9 mouse cellular contexts compared by ENCODE assay signal in genomic region chr6:125600036-125600558, GRCm38 (mm10). TPM values are rescaled to one million over a fixed set of nuclear protein-coding genes. Genes with fewer than 3 reads are reported as not detected.
DNase-seq lines count a peak whose midpoint lies in the region; ATAC-seq lines count a peak whose summit lies in the region.
"Had no signal": no experiment of that assay in that cellular context is flagged by ENCODE, and none has a peak within 500 bp of the region (broad histone marks: within the 10 kb centered on the region; RNA-seq: fewer than 3 reads in every experiment).

No protein-coding gene starts in this region.

- no peak overlapping the region for H3K27ac ChIP-seq in heart, embryonic 10.5 days
- H3K27ac ChIP-seq in forebrain, embryonic 12.5 days: no peak overlapping the region
- no peak overlapping the region for H3K27ac ChIP-seq in hindbrain, embryonic 14.5 days
- no peak overlapping the region for H3K27ac ChIP-seq in midbrain, embryonic 16.5 days (ENCODE audit: low read length)

- intact Hi-C loops in left cerebral cortex, postnatal 10 days (cut with DNase I): loop anchor here (2.0 to 10.0 kb wide), 2 partner anchors 181 to 325 kb away; no protein-coding TSS in a partner anchor

- H3K9ac ChIP-seq in forebrain, embryonic 12.5 days: no peak overlapping the region
- H3K9ac ChIP-seq in hindbrain, embryonic 14.5 days: no peak overlapping the region
- no peak overlapping the region for H3K9ac ChIP-seq in midbrain, embryonic 16.5 days (ENCODE audit: low read depth, low read length)

- DNase-seq in heart, adult 11 months: peak; percentile 96
- no peak for DNase-seq in heart, embryonic 10.5 days (ENCODE audit: low spot score)
- peak; percentile 50 for DNase-seq in c-Kit-positive CD71-positive TER-119-negative erythroid progenitor cells, embryonic 14.5 days (ENCODE audit: low read depth)
- peak; percentile 90 for DNase-seq in hindbrain, embryonic 14.5 days (ENCODE audit: low spot score)
- DNase-seq in left cerebral cortex, postnatal 10 days (ENCODE audit: extremely low spot score in 1 of 2, low spot score in 2 of 2): peak; percentile 71 to 75
- peak; percentile 42 to 49 for DNase-seq in spleen, postnatal 36 days (ENCODE audit: low spot score in 2 of 2)

- no peak overlapping the region for H3K4me2 ChIP-seq in forebrain, embryonic 12.5 days
- H3K4me2 ChIP-seq in hindbrain, embryonic 14.5 days (replicated peaks): no peak overlapping the region
- H3K4me2 ChIP-seq in midbrain, embryonic 16.5 days (ENCODE audit: low read length): no peak overlapping the region

- WGBS in heart, embryonic 10.5 days: 40% methylated on average over 9 of the region's 9 CpGs
- WGBS in forebrain, embryonic 12.5 days: 44% methylated on average over 9 of the region's 9 CpGs
- WGBS in hindbrain, embryonic 14.5 days: 40% methylated on average over 9 of the region's 9 CpGs
- WGBS in midbrain, embryonic 16.5 days: 40% methylated on average over 9 of the region's 9 CpGs

- H3K9me3 ChIP-seq in heart, embryonic 10.5 days: no peaks in the 10 kb centered on the region
- H3K9me3 ChIP-seq in forebrain, embryonic 12.5 days: no peaks in the 10 kb centered on the region
- H3K9me3 ChIP-seq in hindbrain, embryonic 14.5 days (ENCODE audit: control insufficient read depth, low read length): no peaks in the 10 kb centered on the region
- no peaks in the 10 kb centered on the region for H3K9me3 ChIP-seq in midbrain, embryonic 16.5 days (replicated peaks; ENCODE audit: control insufficient read depth, low read length, poor library complexity, severe bottlenecking)

- peak; percentile 40; the same call in 1 of the 2 replicates for ATAC-seq in forebrain, embryonic 12.5 days (ENCODE audit: low FRiP score)
- ATAC-seq in hindbrain, embryonic 14.5 days (ENCODE audit: low FRiP score): no peak; the same call in 1 of the 2 replicates
- peak; percentile 22; the same call in 1 of the 2 replicates for ATAC-seq in midbrain, embryonic 16.5 days

- peaks cover 11% of the 10 kb centered on the region; the same call in 1 of the 2 replicates for H3K27me3 ChIP-seq in heart, embryonic 10.5 days (ENCODE audit: insufficient read depth, poor library complexity, severe bottlenecking)
- H3K27me3 ChIP-seq in forebrain, embryonic 12.5 days: peaks cover 10% of the 10 kb centered on the region
- H3K27me3 ChIP-seq in hindbrain, embryonic 14.5 days (ENCODE audit: control insufficient read depth, insufficient read depth, low read length): no peaks in the 10 kb centered on the region; the same call in 1 of the 2 replicates
- H3K27me3 ChIP-seq in midbrain, embryonic 16.5 days (ENCODE audit: control insufficient read depth, insufficient read depth, low read depth, low read length): no peaks in the 10 kb centered on the region

- no peak overlapping the region for H3K4me3 ChIP-seq in heart, embryonic 10.5 days
- no peak overlapping the region for H3K4me3 ChIP-seq in forebrain, embryonic 12.5 days (replicated peaks)
- no peak overlapping the region for H3K4me3 ChIP-seq in hindbrain, embryonic 14.5 days (replicated peaks; ENCODE audit: low read length)
- no peak overlapping the region for H3K4me3 ChIP-seq in midbrain, embryonic 16.5 days (ENCODE audit: low read depth, low read length)

- no peaks in the 10 kb centered on the region for H3K36me3 ChIP-seq in heart, embryonic 10.5 days
- H3K36me3 ChIP-seq in forebrain, embryonic 12.5 days (replicated peaks): no peaks in the 10 kb centered on the region
- no peaks in the 10 kb centered on the region for H3K36me3 ChIP-seq in hindbrain, embryonic 14.5 days (replicated peaks; ENCODE audit: control insufficient read depth, insufficient read depth)
- H3K36me3 ChIP-seq in midbrain, embryonic 16.5 days (ENCODE audit: control insufficient read depth, insufficient read depth, low read length): no peaks in the 10 kb centered on the region
- H3K36me3 ChIP-seq: G1E had no signal

- peaks cover 30% of the 10 kb centered on the region for H3K4me1 ChIP-seq in heart, embryonic 10.5 days
- H3K4me1 ChIP-seq in forebrain, embryonic 12.5 days: peaks cover 12% of the 10 kb centered on the region
- 0 out of 2 replicates have a peak, but pooled peaks cover 5% of the 10 kb centered on the region for H3K4me1 ChIP-seq in hindbrain, embryonic 14.5 days (replicated peaks; ENCODE audit: control insufficient read depth, insufficient read depth, low read length)
- H3K4me1 ChIP-seq in midbrain, embryonic 16.5 days (ENCODE audit: control insufficient read depth, insufficient read depth, low read length): peaks cover 4% of the 10 kb centered on the region; the same call in 1 of the 2 replicates

RNA-seq across cellular contexts. Expression of gene Vwf, which starts 53.5 kb away (rescaled TPM):
- polyA plus RNA-seq in heart, embryonic 10.5 days (2016; fragmentation: Nextera tagmentation; extraction: Ambion mirVana): 22.1 and 26.0 TPM in 2 replicates
- 7.9 and 10.3 TPM in 2 replicates for polyA plus RNA-seq in forebrain, embryonic 12.5 days (2016; fragmentation: Nextera tagmentation; extraction: Ambion mirVana)
- polyA plus RNA-seq in hindbrain, embryonic 14.5 days (2014; fragmentation: Nextera tagmentation; extraction: Ambion mirVana): 13.1 and 14.2 TPM in 2 replicates
- 10 to 100 TPM; 23.4 to 28.2 TPM for total RNA-seq in left cerebral cortex, postnatal 10 days (2021)
- 8.4 and 9.8 TPM in 2 replicates for polyA plus RNA-seq in midbrain, embryonic 16.5 days (2015; fragmentation: Nextera tagmentation; extraction: Ambion mirVana)
